Mouse (Mus musculus): Measurements from ENCODE around the gene Galnt17.

Galnt17 gene

DNA sequence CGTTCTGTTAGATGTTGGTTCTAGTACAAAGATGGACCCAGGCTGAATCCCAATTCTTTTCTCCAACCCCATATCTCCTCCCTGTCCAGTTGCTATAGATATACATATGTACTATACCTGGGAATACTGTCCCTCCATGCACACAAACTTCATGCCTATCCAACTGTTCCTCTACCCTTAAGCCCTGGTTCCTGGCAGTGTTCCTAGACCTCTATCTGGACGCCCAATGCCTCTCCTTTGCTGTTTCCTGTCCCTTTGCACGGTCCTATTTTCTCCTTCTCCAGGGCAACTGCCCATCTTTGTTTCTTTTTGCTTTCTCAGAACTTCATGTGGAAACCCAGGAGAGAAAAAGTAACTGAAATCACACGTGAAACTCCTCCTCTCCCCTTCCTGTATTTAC lies 188.4 kb downstream of the Galnt17 start:
- DNase-seq: no peak

DNA sequence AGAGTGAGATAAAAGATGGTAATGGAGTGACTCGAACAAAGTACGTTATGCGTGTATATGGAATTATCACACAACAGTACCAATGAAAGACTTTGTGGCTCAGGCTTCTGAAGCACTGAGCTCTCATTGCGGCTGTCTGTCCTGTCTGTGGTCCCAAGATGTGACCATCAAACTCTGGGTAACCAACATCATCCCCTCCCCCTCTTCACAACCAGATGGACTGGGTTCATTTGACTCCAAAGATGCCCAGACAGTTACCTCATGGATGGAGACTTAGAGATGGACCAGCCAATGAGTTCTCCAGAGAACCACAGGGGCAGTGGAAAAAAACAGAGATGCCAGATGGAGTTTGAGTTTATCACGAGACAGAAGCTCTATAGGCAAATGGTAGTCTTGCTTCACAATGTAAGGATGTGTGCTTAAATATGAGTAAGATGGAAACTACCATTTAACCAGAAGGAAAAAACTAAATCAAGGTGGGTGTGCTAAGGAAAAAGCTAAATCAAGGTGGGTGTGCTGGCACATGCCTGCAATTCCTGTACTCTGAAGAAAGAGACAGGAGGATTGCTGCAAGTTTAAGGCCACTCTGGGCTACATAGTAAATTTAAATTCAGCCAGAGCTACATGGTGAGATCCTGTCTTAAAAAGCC lies 190.8 kb downstream of the Galnt17 start:
- DNase-seq: peak; percentile 4

DNA sequence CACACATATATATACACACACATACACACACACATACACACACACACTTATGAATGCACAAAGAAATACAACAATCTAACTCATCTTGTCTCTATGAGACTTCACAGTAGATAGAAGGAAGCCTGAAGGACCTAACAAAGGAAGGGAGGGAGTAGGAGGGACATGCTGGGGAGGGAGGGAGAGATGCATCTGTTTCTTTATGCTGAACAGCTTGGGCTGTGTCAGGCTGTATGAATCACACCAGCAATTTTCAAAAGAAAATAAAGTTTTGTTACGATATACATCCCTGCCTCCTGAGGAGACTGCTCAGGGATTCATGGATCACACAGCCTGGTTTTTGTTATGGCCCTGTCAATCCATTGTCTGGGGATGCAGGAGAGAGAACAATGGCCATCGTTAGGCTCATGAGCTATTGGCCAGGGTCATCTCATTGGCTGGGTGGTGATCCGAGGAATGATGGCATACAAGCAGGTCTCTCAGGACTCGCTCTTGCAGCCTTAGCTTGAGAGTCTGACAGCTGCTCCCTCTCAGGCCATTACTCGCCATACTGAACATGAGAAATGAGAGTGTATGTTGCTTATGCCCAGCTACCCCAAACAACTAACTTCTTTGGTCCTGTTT lies 194.3 kb downstream of the Galnt17 start:
- DNase-seq: peak; percentile 35

DNA sequence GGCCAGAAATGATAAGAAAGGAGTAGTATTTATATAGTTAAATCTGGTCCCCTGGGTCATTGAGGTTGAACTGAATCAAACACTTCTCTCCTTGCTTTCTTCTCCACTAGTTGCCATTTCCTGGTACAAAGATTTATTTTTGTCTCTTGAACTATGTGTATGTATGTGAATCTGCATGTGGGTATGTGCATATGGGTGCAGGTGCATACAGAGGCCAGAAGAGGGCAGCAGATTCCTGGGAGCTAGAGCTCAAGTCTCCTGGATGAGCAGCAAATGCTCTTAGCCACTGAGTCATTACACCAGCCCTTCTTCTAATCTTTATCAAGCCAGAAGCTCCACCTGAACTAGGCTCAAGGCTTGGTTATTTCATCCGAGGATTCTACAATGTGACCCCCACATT lies 201.1 kb downstream of the Galnt17 start:
- no peak for DNase-seq

DNA sequence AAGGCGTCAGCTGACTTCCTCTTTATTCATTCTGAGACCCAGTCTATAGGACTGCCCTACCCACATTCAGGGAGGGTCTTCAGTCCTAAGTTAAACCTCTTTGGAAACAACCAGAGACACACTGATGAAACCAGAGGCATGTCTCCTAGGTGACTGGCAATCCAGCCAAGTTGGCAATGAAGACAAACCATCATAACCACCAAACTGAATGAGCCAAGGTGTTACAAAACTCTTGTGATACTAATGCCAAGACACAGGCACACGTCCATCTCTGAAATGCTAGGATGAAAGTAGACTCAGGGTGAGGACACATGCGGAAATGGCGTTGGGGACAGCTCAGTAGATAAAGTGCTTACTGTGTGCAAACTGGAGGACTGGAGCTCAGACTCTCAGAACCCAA lies 211.5 kb downstream of the Galnt17 start:
- no peak for DNase-seq

DNA sequence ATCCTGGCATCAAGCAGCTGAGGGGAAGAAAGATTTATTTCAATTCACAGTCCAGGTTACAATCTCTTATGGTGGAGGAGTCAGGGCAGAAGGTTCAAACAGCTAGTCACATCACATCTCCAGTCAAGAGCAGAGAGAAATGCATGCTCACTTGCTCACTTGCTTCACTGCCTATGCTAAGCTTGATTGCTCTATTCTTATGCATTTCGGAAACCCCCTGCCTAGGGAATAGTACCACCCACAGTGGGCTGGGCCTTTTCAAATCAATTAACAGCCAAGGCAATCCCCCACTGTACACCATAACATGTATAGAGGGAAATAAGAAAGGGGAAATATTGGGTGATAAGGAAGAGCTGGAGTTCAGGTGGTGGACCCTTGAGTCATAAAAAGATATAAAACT lies 212.7 kb downstream of the Galnt17 start:
- DNase-seq: no peak

DNA sequence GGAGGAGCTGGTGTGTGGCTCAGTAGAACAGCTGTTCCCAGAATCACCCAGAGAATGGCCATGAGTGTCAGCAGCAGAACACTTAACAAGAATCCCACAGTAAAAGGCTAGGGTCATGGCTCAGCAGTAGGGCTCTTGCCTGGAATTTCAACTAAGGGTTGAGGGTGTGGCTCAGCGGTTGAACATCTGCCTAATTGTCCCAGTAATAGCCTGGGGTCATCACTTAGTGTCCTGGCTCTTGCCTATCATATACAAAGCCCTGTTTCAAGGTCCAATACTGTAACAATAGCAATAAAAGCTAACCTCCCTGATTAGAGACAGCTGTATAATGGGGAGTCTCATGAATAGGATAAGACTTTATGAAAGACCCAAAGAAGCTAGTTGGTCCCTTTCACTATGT lies 213.5 kb downstream of the Galnt17 start:
- DNase-seq: no peak

DNA sequence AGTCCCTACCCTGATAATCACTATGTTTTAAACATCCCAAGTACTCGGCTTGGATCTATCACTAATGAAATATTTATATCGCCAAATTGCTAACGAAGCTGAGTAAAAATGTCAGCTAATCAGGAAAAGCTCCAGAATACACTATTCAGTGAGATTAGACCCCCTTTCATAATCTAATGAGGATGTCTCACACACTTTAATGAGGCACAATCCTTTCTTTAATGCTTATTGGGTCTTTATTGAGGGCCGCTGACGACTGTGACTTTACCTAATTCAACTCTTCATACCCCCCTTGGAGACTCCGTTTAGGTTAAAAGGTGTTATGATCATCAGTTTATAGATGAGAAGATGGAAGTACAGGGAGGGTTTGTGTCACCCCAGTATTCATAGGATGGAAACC lies 214.2 kb downstream of the Galnt17 start:
- no peak for DNase-seq

DNA sequence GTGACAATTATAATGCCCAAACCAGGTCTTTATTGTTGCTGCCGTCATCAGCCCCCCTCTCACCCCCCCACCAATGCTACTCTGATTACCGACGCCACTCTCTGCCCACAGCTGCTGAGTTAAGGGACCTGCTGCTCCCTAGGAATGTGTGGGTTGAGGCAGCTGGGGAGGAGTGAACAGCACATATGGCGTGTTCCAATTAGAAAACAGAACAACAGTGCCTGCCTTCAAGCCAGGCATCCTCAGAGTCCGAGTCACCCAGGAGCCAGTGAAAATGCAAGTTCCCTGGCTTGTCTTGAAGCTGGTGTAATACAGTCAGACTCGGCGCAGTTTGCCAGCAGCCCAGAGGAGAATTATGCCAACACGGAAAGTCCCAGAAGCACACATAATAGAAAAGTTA lies 218.4 kb downstream of the Galnt17 start:
- peak; percentile 72 for DNase-seq

DNA sequence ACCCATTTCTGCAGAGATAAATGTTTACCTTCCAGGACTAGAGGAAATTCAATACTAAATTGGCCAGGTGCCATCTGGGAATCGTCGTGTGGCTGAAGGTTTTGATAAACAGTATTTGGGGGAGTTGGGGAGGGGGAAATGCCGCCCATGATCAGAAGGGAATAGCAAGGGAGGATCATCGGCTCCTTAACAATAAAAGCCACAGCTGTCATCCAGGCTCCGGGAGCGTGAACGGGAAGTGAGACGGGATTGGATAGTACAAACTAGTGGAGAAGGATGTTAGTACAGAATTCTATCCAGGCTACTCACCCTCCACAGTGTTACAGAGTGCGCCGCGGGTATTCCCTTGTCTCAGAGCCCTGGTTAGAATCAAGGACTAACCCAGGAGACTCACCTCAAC lies 219.4 kb downstream of the Galnt17 start:
- DNase-seq: no peak

DNA sequence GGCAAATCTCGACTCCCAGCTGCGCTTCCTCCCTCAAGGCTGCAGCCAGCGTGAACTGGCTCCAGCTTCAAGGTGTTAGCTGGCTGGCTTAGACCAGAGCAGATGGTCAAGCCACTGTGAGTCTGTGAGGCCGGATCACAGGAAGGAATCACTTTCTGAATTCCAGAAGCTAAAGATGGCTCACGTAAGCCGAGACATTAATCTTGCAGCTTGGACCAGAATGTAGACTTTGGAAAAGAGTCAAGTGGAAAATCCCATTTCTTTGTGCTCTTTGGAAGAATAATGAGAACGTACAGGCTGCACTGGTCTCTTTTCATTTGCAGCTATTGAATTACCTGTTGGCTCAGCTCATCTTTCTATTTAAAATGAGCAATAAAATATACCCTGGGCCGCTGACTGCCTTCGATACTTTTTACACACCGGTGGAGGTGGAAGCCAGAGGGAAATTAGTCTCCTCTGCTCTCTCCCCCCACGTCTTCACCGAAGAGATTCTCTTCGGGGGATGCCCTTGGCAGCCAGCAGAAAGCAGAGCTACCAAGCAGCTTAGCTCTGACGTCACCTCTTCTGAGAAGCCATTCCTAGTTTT lies 225.1 kb downstream of the Galnt17 start:
- DNase-seq: peak; percentile 35

DNA sequence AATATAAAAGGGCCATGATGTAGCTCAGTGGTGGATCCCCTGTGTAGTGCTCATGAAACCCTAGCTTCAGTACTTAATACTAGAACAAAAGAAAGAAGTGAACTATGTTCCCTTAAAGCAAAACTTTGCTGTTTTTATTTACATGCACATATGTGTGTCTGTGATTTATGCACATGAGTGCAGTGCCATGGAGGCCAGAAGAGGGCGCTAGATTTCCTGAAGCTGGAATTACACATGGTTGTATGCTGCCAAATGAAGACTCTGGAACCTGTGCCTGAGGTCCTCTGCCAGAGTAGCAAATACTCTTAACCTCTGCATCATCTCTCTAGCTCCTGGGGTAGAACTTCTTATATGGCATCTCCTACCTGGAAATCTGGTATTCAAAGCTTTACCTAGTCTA lies 230.6 kb downstream of the Galnt17 start:
- DNase-seq: no peak

DNA sequence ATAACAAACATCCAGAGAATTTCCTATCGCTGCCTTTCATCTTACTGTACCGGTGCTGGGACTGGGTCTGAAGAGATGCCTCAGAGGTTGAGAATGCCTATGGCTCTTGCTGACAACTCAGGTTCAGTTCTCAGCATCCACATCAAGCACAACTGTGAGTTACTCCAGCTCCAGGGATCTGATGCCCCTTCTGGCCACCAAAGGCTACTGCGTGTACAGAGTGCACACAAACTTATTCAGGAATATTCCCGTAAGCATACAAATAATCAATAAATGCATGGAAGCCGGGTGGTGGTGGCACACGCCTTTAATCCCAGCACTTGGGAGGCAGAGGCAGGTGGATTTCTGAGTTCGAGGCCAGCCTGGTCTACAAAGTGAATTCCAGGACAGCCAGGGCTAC lies 232.5 kb downstream of the Galnt17 start:
- no peak for DNase-seq

DNA sequence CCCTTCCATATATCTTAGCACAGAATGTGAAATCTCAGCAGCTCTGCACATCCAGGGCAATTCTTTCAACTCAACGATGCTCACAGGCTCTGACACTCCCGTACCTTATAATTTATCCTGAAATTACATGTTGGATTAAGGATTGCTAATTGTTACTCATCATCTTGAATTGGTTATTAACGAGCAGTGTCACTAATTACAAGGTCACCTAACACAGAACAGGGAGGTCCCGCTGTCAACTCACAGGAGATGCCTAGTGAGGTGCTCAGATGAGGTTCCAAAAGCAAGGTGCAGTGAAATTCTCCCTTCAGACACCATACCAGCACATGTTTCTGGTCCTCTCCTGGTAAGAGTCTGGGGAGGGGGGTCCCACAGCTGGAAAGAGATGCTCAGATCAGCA lies 234.0 kb downstream of the Galnt17 start:
- DNase-seq: no peak

DNA sequence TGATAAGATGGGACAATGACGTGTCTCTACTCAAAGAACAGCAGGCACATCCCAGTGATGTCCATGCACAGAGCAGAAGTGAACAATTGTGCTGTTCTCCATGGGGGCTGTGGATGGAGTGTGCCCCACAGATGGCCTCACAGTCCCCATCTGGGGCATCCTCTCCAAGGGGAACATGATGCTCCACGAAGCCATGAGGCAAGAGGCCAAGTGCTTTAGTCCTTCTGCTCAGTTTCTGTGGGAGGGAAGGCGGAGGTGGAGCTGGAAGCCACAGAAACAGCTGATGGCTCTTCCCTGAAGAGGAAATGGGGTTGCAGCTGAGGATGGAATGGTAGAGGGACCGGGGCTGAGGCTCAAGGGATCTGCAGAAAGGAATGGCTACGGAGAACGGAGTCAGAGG lies 243.1 kb downstream of the Galnt17 start:
- DNase-seq: peak; percentile 72

DNA sequence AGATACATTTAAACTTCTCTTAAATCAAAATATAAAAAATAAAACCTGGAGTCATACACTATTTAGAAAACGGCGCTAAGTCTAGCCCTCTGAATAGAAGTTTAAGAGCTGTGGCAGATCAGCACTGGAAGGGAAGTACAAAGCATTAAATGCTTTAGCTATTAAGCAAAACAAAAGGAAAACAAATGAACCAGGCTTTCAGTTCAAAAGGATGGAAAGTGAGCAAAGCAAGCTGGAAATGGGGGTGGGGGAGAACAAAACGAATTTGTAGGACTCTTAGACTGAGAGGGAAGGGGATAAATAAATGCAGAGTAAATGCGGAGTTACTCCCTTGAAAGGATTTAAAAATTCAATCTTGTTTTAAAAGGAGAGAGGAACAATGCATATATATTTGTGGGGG lies 259.8 kb downstream of the Galnt17 start:
- DNase-seq: no peak

DNA sequence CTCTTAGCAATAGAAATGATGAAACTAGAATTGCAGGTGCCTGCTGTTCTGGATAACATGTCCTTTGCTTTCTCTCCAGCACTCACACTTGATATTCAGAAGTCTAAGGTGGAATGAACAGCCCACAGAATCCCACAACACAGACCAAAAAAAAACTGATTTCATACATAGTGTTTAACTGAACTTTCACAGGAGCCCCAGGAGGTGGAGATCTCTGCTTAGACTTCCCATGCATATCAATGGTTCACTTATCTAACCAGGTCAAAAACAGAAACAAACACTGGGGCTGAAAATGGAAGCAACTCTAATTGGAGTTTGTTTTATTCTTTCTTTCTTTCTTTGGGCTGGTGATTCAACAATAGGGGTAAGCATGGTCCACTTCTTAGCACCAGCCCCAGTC lies 265.2 kb downstream of the Galnt17 start:
- DNase-seq: no peak

DNA sequence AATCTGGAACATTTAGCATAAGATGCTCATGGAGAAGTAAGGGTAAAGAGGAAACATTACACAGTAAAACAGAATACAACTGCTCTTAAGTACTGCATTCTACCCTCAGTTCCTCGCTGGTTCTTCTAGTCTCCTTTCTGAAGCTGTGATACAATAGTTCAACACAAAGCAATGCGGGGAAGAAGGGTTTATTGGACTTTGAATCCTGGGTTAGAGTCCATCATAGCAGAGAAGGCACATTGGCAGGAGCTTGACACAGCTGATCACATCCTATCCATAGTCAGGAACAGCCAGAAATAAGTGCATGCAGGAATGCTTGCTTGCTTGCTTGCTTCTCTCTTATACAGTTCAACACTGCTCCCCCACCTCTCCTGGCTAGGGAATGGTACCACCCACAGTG lies 267.9 kb downstream of the Galnt17 start:
- DNase-seq: no peak

DNA sequence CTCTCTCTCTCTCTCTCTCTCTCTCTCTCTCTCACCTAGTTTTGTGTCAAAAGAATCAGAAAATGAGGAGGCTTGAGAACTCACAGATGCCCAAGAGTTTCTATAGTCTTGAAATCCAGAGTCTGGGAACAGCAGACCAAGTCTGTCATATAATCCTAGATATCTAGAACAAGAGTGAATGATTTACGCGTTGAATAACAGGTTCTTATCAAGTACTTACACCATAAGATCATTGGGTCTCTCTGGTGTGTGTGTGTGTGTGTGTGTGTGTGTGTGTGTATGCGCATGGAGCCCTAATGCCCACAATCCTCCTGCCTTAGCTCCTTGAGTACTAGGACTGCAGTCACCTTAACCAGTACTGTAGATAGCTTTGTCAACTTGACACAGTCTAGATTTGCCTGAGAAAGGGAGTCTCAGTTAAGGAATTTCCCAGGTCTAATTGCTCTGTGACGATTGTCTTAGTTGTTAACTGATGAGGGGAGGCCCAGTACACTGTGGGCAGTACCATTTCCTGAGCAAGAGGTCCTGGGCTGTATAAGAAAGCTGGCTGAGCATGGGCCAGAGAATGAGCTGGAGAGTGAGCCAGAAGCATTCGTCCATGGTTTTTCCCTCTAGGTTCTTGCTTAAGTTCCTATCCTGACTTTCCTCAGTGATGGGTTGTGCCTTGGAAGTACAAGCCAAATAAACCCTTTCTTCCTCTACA lies 268.5 kb downstream of the Galnt17 start:
- no peak for DNase-seq

DNA sequence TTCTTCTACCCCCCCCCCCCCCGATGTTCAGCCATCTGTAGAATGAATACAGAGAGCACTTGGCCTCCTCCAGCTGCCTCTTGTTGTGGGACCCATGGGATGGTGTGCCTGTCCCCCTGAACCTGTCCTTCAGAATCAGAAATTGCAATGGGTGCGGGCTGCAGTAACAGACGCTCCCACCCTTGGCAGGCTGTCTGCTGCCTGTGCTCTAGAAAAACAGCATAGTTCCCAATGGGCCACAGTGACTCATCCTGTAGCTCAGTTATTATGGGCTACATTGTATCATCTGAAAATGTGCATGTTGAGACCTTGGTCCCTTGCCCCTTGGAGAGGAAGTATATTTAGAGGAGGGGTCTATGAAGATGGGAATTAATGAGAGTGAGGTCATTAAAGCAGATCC lies 283.8 kb downstream of the Galnt17 start:
- DNase-seq: peak; percentile 27

DNA sequence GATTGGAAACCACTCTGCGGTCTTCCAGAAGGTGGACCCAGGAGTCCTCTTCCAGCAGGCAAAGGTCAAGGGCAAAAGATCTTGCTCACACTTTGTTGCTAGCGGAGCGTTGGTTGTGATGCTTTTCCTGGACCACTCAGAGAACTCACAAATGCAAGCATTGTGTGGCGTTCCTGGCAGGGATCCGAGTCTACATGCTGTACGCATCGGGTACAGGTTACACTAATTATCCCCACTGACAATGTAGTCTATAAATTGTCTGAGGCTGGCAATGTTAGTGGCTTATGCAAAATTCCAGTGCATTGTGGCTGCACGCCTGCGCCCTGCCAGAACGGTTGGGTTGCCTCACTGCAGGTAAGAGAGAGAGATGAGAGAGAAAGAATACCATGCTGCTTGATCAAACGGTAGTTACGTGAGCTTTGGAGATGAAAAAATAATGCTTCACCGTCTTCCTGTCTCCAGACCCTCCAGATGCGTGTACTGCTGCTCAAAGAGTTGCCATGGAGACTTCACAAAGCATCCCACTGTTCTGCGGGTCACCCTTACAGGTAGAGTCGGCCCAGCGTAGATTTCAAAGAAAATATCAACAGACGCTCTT lies 285.8 kb downstream of the Galnt17 start:
- DNase-seq: no peak

DNA sequence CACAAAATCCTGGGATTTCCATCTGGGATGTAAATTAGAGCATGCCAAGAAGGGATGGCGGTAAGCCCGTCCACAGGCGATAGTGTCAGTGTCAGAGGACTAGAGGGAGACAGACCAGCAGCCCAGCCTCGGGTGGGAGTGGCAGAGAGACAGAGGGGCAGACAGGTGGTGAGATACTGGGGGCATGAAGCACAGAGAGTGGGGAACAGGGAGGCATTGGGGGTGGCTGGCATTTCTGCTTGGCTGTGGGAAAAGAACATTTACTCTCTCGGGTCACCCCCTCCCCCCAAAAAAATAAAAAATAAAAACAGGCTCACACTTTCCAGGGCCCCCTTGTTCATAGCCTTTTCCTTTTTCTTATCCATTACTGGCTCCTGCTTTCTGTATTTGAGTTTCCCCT lies 287.4 kb downstream of the Galnt17 start:
- DNase-seq: no peak

DNA sequence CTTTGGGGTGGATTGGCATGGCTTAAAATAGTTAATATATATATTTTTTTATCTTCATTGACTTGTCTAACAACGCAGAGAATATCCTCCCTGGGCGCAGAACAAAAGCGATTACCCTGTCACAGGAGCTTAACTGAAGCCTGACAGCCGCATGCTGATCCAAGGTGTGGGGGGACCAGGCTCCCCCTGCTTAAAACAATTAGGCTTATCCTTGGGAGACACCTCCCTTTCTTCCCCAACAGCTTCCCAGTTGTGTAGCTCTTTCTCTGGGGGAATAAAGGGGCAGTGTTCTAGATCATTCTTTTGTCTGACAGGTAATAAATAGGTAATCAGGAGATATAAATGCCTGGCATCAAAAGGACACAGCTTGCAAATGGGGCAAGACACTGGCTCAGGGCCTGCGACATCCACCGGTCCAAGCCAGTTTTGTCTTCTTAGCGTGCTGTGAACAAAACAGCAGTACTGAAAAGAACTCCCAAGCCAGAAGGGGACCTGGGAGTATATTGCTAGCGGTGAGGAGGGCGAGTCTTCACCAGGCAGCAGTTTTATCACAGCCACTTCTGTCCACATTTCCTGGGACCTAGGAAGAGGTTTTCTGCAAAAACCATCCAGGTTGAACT lies 288.8 kb downstream of the Galnt17 start:
- no peak for DNase-seq

All from right cerebral cortex, adult 18-20 months (tissue).